Mouse (Mus musculus) E14TG2a.4 (cell line): ENCODE data around the gene Sh2d1b2.

Experiments used
- CTCF ChIP-seq: conservative IDR thresholded peaks from 2 replicates; pipeline ENCODE4 v1.5.1; 2014; ENCODE audit warnings: low read length
- POU5F1 ChIP-seq: IDR thresholded peaks from 2 replicates; pipeline ENCODE4 v1.6.1; 2014; ENCODE audit warnings: low read length, borderline replicate concordance

GRCm38 (mm10) chr1:170220351-170220750 lies 12.2 kb upstream of the Sh2d1b2 start:
- TF ChIP-seq CTCF (no peak), POU5F1 (no peak)
